Mouse (Mus musculus): ENCODE measurements at regions not wholly inside any gene's neighbourhood (a gene's known extent, or its start where the extent isn't known, plus 50 kb on each side); places are given as distances from the start of the nearest gene placed in this dataset.

DNA sequence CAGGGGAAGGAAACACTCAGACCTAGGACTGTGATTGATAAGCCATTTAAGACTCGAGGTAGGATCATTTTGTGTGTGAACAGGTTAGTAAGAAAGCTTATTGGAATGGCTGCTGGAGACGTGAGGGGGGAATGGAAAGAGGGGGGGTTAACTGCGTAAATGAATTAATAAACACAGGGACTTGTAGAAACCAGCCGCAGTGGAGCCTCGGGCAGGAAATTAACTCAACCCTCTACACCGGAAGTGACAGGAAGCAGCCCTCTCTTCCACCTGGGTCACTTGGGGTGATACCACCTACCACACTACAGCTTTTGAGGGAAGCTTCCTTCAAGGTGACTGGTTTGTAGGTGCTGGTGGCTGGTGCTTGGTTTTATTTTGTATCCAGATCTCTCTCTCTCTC lies 54.9 kb downstream of the Rplp1 start:
- no peak for TF ChIP-seq CTCF (IDR thresholded peaks at IDR 0.05; ENCODE audit: borderline replicate concordance, extremely low read depth, insufficient read depth, insufficient read length)
- no peak for TF ChIP-seq POLR2A (IDR thresholded peaks at IDR 0.05; ENCODE audit: borderline replicate concordance, extremely low read depth, insufficient read depth, insufficient read length, poor library complexity, severe bottlenecking)

Measured in brain, embryonic 14.5 days (tissue).